ENCODE assay signal across 8 mouse cellular contexts in genomic region chr7:27591266-27592216, GRCm38 (mm10). TPM values are rescaled to one million over a fixed set of nuclear protein-coding genes. Genes with fewer than 3 reads are reported as not detected.
DNase-seq lines count a peak whose midpoint lies in the region; ATAC-seq lines count a peak whose summit lies in the region.

Gene Akt2 (plus strand): TSS chr7:27591552.

- H3K4me1 ChIP-seq in hindbrain, embryonic 16.5 days (ENCODE audit: control insufficient read depth, insufficient read depth, low read depth, low read length) = peaks cover 17% of the 10 kb centered on the region
- H3K4me1 ChIP-seq in megakaryocyte, embryonic 14.5 days = peaks cover 57% of the 10 kb centered on the region

- peak within 1 kb of the TSS; percentile 77 for H3K4me3 ChIP-seq in hindbrain, embryonic 16.5 days (ENCODE audit: low read length)
- H3K4me3 ChIP-seq in megakaryocyte, embryonic 14.5 days (replicated peaks) = peak within 1 kb of the TSS; percentile 96

- DNase-seq in ZHBTc4 (ENCODE audit: low read depth, low spot score) = peak; percentile 97
- peak; percentile 82 to 91 for DNase-seq in cerebellum, postnatal 4 days (ENCODE audit: low spot score in 2 of 2)
- peak; percentile 93 for DNase-seq in gastrocnemius, adult 18-20 months (ENCODE audit: low spot score)
- DNase-seq in left cerebral cortex, adult 8-10 months (ENCODE audit: low spot score in 2 of 2) = peak; percentile 77 to 96
- peak; percentile 96 to 98 for DNase-seq in right cerebral cortex, postnatal 10 days (ENCODE audit: low spot score in 2 of 2)
- peak; percentile 76 for DNase-seq in urinary bladder, postnatal 25 days (ENCODE audit: low spot score)

- peak within 1 kb of the TSS; percentile 88 for H3K9ac ChIP-seq in hindbrain, embryonic 16.5 days (ENCODE audit: low read depth, low read length)

- no peaks in the 10 kb centered on the region for H3K9me3 ChIP-seq in hindbrain, embryonic 16.5 days (ENCODE audit: control insufficient read depth, low read length)
- no peaks in the 10 kb centered on the region for H3K9me3 ChIP-seq in megakaryocyte, embryonic 14.5 days

- ATAC-seq in hindbrain, embryonic 16.5 days = peak; percentile 95

- H3K36me3 ChIP-seq in hindbrain, embryonic 16.5 days (ENCODE audit: control insufficient read depth, insufficient read depth, low read length) = no peaks in the 10 kb centered on the region
- peaks cover 35% of the 10 kb centered on the region for H3K36me3 ChIP-seq in megakaryocyte, embryonic 14.5 days (replicated peaks; ENCODE audit: low read length)

- no peaks in the 10 kb centered on the region for H3K27me3 ChIP-seq in hindbrain, embryonic 16.5 days (replicated peaks; ENCODE audit: control insufficient read depth, insufficient read depth, low read length)
- no peaks in the 10 kb centered on the region for H3K27me3 ChIP-seq in megakaryocyte, embryonic 14.5 days (replicated peaks)

- H3K4me2 ChIP-seq in hindbrain, embryonic 16.5 days (ENCODE audit: low read length) = peak within 1 kb of the TSS; percentile 80

- 0% methylated on average over 32 of the region's 71 CpGs for WGBS in hindbrain, embryonic 16.5 days

- H3K27ac ChIP-seq in hindbrain, embryonic 16.5 days (ENCODE audit: low read depth, low read length) = peak within 1 kb of the TSS; percentile 99

RNA-seq across cellular contexts. Expression of gene Akt2, which starts in this region (rescaled TPM):
- 100 to 1,000 TPM; 171 to 178 TPM for total RNA-seq in gastrocnemius, adult 18-20 months (2021)
- polyA plus RNA-seq in hindbrain, embryonic 16.5 days (2015; fragmentation: Nextera tagmentation; extraction: Ambion mirVana) = 63.0 and 72.9 TPM in 2 replicates
- total RNA-seq in left cerebral cortex, adult 8-10 months (2022) = 100 to 1,000 TPM in 3 of 4 experiments, 10 to 100 TPM in 1; 98.3 to 115 (median 109) TPM
- polyA plus RNA-seq in megakaryocyte, embryonic 14.5 days (2012; ENCODE audit: insufficient read depth, low replicate concordance) = 72.3 and 86.4 TPM in 2 replicates

Comparison
In these comparisons a context has a peak if more than half of its experiments do, and no peak if none do; other contexts are left out.
1. Peak in every context shown above with its lines: DNase-seq, ATAC-seq, H3K4me3 ChIP-seq and H3K27ac ChIP-seq.